ENCODE assay signal across 14 mouse cellular contexts in genomic region chr3:41552777-41553548, GRCm38 (mm10). TPM values are rescaled to one million over a fixed set of nuclear protein-coding genes. Genes with fewer than 3 reads are reported as not detected.
DNase-seq lines count a peak whose midpoint lies in the region; ATAC-seq lines count a peak whose summit lies in the region.
"Had no signal": no experiment of that assay in that cellular context is flagged by ENCODE, and none has a peak within 500 bp of the region (broad histone marks: within the 10 kb centered on the region; RNA-seq: fewer than 3 reads in every experiment).

No protein-coding gene starts in this region.

- no peak overlapping the region for H3K4me3 ChIP-seq in liver, embryonic 15.5 days (replicated peaks)
- H3K4me3 ChIP-seq: embryonic facial prominence, embryonic 10.5 days; layer of hippocampus, adult 2 months had no signal

- 0 out of 2 replicates have a peak overlapping the region, but pooled peaks have one; percentile 14 for H3K27ac ChIP-seq in liver, embryonic 15.5 days (replicated peaks)
- H3K27ac ChIP-seq: embryonic facial prominence, embryonic 10.5 days; hindbrain, embryonic 14.5 days; layer of hippocampus, adult 2 months had no signal

- H3K27me3 ChIP-seq in liver, embryonic 15.5 days: no peaks in the 10 kb centered on the region

- no peak overlapping the region for H3K9ac ChIP-seq in liver, embryonic 15.5 days
- H3K9ac ChIP-seq: hindbrain, embryonic 14.5 days had no signal

- peak; percentile 13 to 24 for DNase-seq in adrenal gland, postnatal 36 days
- DNase-seq in adrenal gland, adult 8-10 months: no peak
- DNase-seq in 416B (ENCODE audit: low read depth): peak; percentile 95
- no peak for DNase-seq in layer of hippocampus, postnatal 14 days (ENCODE audit: low spot score in 2 of 2)
- no peak for DNase-seq in right cerebral cortex, adult 2 months (ENCODE audit: low spot score in 2 of 2)
- DNase-seq in lung, postnatal 10 days: no peak
- DNase-seq: cerebellum, adult 8-10 months; retina, postnatal 1 day; thymus, postnatal 14 days had no signal

- peak; percentile 98 for ATAC-seq in granulocyte monocyte progenitor cell, adult 5-6 weeks (replicated peaks; ENCODE audit: poor library complexity, severe bottlenecking)
- ATAC-seq in liver, embryonic 15.5 days (ENCODE audit: insufficient read depth): peak; percentile 31; the same call in 1 of the 2 replicates

- 21% methylated on average over 11 of the region's 11 CpGs for WGBS in liver, embryonic 15.5 days (ENCODE audit: insufficient replicate concordance)

- H3K36me3 ChIP-seq in liver, embryonic 15.5 days (replicated peaks): no peaks in the 10 kb centered on the region
- H3K36me3 ChIP-seq: embryonic facial prominence, embryonic 10.5 days had no signal

- no peaks in the 10 kb centered on the region for H3K9me3 ChIP-seq in liver, embryonic 15.5 days (replicated peaks)

- H3K4me2 ChIP-seq in liver, embryonic 15.5 days: peak overlapping the region; percentile 20; the same call in 1 of the 2 replicates
- H3K4me2 ChIP-seq: hindbrain, embryonic 14.5 days had no signal

- peaks cover 28% of the 10 kb centered on the region for H3K4me1 ChIP-seq in liver, embryonic 15.5 days (replicated peaks)
- H3K4me1 ChIP-seq: embryonic facial prominence, embryonic 10.5 days had no signal

RNA-seq across cellular contexts. Expression of gene Jade1, which starts 2.6 kb away (rescaled TPM):
- total RNA-seq in adrenal gland, postnatal 36 days (2021): 10 to 100 TPM; 51.2 to 51.4 TPM
- total RNA-seq in adrenal gland, adult 8-10 months (2022): 10 to 100 TPM; 48.6 to 76.6 (median 55.3) TPM
- 32.6 and 53.3 TPM in 2 replicates for total RNA-seq in granulocyte monocyte progenitor cell, adult 5-6 weeks (2014; fragmentation: Nextera tagmentation)
- total RNA-seq in granulocyte monocyte progenitor cell, adult 5-6 weeks (2017): 38.8 and 72.7 TPM in 2 replicates
- 8.0 and 8.8 TPM in 2 replicates for polyA plus RNA-seq in liver, embryonic 15.5 days (2015; fragmentation: Nextera tagmentation; extraction: Ambion mirVana)
- 10 to 100 TPM; 20.0 to 21.0 TPM for total RNA-seq in layer of hippocampus, postnatal 14 days (2021)

Comparison
In these comparisons a context has a peak if more than half of its experiments do, and no peak if none do; other contexts are left out.
1. DNase-seq: peak in adrenal gland, postnatal 36 days (2 of 2) and 416B (single experiment); none in adrenal gland, adult 8-10 months (single experiment), layer of hippocampus, postnatal 14 days (0 of 2), right cerebral cortex, adult 2 months (0 of 2) and lung, postnatal 10 days (single experiment).